Mouse (Mus musculus): ENCODE measurements around the gene Camta1.

DNA sequence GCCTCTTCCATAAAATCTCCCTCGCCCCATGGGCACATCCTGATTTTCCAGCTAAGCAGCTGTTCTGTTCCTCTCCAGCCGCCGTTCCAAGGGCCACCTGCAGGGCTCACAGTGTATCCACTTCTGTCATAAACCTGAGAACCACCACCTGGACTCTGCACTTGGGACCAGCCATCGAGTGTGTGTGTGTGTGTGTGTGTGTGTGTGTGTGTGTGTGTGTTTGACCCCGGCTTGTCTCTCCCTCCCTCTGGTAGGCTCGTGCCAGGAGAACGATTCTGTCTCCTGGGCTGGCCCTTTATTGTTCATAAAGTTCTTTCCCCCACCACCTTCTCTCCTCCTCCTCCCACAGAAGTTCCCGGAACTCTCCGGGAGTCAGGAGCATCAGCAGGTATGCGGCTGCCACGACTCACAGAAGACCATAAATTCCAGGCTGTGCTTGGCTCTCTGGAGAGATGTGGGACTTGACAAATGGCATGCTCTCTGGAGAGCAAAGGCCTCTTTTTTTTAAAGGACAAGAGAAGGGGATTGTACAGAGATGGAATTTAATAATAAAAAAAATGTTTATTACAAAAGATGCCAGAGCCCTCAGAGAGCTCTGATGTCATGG lies 366.3 kb downstream of the Camta1 start:
- TF ChIP-seq CTCF (IDR thresholded peaks at IDR 0.05; ENCODE audit: low read depth) (no peak), EP300 (IDR thresholded peaks at IDR 0.05; ENCODE audit: low read depth) (no peak)
